Mouse (Mus musculus) lung, postnatal 0 days (tissue): ENCODE data around the gene Alkbh4. TPM values are rescaled to one million over a fixed set of nuclear protein-coding genes. Genes with fewer than 3 reads are reported as not detected.
A peak's percentile ranks its signal among the peaks of the same experiment; 100 is the strongest.

Experiments used
- ATAC-seq: fragments of 200-750 bp; cut with Nextera tagmentation; 2 replicates; pipeline ENCODE4 v1.8.0; 2017; ENCODE audit warnings: moderate library complexity
- DNase-seq: peaks from one replicate; pipeline ENCODE4 v3.0.0-alpha.2; 2016; ENCODE audit warnings: low spot score
- H3K27ac ChIP-seq: fragments of 300-500 bp; sonication (generic); 2 replicates; pipeline ENCODE4 v1.5.1; 2014; ENCODE audit warnings: antibody characterized with exemption, mild to moderate bottlenecking, low read length, mixed read lengths
- H3K27me3 ChIP-seq: fragments of 300-500 bp; sonication (generic); replicated peaks from 2 replicates; pipeline ENCODE4 v1.6.1; 2014; ENCODE audit warnings: low read length, mixed read lengths; ENCODE audit not compliant: insufficient read depth
- H3K36me3 ChIP-seq: fragments of 300-500 bp; sonication (generic); 2 replicates; pipeline ENCODE4 v1.6.1; 2014; ENCODE audit warnings: low read length, mixed read lengths; ENCODE audit not compliant: insufficient read depth
- H3K4me1 ChIP-seq: fragments of 300-500 bp; sonication (generic); 2 replicates; pipeline ENCODE4 v1.6.1; 2014; ENCODE audit warnings: antibody characterized with exemption, low read depth, low read length, mixed read lengths; ENCODE audit not compliant: insufficient read depth
- H3K4me2 ChIP-seq: fragments of 300-500 bp; sonication (generic); replicated peaks from 2 replicates; pipeline ENCODE4 v1.6.1; 2014; ENCODE audit warnings: low read depth, mild to moderate bottlenecking, low read length, moderate library complexity, mixed read lengths
- H3K4me3 ChIP-seq: fragments of 300-500 bp; sonication (generic); 2 replicates; pipeline ENCODE4 v1.5.1; 2014; ENCODE audit warnings: low read depth, low read length
- H3K9ac ChIP-seq: fragments of 300-500 bp; sonication (generic); replicated peaks from 2 replicates; pipeline ENCODE4 v1.6.1; 2014; ENCODE audit warnings: low read depth, mild to moderate bottlenecking
- H3K9me3 ChIP-seq: fragments of 300-500 bp; sonication (generic); 2 replicates; pipeline ENCODE4 v1.6.1; 2016; ENCODE audit warnings: low read length, mixed read lengths
- CTCF ChIP-seq: IDR thresholded peaks from 2 replicates; pipeline ENCODE4 v1.5.1; 2016; ENCODE audit warnings: antibody characterized with exemption, mild to moderate bottlenecking
- EP300 ChIP-seq: IDR thresholded peaks from 2 replicates; pipeline ENCODE4 v1.6.1; 2016; ENCODE audit warnings: antibody characterized with exemption, mild to moderate bottlenecking, control low read depth
- WGBS: fragments of 180-500 bp; shearing (Covaris S2); extraction: QIAGEN DNeasy Blood & Tissue Kit; methylation state at CpG from one replicate; pipeline ENCODE4 v1.1.7; 2014; 5-methylcytosine and 5-hydroxymethylcytosine counted together
- polyA plus RNA-seq: library from polyadenylated mRNA; unstranded; fragments of >200 nt; fragmentation: Nextera tagmentation; extraction: Ambion mirVana; gene quantifications from 2 replicates; pipeline ENCODE4 v1.2.1, GENCODE M21; 2015

Alkbh4 gene
- polyA plus RNA-seq = 13.5 and 13.9 TPM in 2 replicates

- H3K9ac ChIP-seq = peak within 1 kb of the TSS; percentile 61
- H3K4me3 ChIP-seq = peak within 1 kb of the TSS; percentile 69
- DNase-seq (peak; percentile 99), ATAC-seq (peak; percentile 97)
- no peaks in the 10 kb centered on the region for H3K27me3 ChIP-seq
- TF ChIP-seq CTCF = peak; percentile 89
- no peak for TF ChIP-seq EP300
- H3K4me1 ChIP-seq = peaks cover 7% of the 10 kb centered on the region; the same call in 1 of the 2 replicates
- H3K4me2 ChIP-seq = peak within 1 kb of the TSS; percentile 78
- WGBS = under 1% methylated on average over 60 of the region's 60 CpGs
- no peaks in the 10 kb centered on the region for H3K9me3 ChIP-seq
- peak within 1 kb of the TSS; percentile 66 for H3K27ac ChIP-seq
- H3K36me3 ChIP-seq = 0 out of 2 replicates have a peak, but pooled peaks cover 7% of the 10 kb centered on the region
These were observed at the start of gene Alkbh4, which contains the start of gene Lrwd1 for GRCm38 (mm10) chr5:136135571-136136291. Gene Alkbh4, plus strand, starts transcription at chr5:136136146. Gene Lrwd1, minus strand, starts transcription at chr5:136136074.

DNA sequence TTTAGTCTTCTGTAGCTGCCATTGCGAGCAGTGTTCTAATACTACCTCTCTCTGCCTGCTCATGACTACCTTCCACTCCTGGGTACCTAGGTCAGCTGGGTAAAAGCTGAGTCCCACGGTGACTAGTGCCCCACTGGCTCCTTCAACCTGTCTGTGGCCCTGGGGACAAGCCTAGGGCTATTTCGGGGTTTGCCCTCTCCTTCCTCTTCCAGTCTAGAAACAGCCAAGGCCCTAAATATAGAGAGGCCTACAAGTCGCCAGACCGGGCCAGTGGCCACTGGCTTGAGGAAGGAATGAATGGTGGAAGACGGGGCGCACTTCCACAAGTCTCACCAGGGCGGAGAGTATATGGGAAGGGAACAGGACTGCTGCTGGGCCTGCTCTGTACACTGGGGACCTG lies 49.7 kb upstream of the Alkbh4 start:
- H3K27me3 ChIP-seq = no peaks in the 10 kb centered on the region

DNA sequence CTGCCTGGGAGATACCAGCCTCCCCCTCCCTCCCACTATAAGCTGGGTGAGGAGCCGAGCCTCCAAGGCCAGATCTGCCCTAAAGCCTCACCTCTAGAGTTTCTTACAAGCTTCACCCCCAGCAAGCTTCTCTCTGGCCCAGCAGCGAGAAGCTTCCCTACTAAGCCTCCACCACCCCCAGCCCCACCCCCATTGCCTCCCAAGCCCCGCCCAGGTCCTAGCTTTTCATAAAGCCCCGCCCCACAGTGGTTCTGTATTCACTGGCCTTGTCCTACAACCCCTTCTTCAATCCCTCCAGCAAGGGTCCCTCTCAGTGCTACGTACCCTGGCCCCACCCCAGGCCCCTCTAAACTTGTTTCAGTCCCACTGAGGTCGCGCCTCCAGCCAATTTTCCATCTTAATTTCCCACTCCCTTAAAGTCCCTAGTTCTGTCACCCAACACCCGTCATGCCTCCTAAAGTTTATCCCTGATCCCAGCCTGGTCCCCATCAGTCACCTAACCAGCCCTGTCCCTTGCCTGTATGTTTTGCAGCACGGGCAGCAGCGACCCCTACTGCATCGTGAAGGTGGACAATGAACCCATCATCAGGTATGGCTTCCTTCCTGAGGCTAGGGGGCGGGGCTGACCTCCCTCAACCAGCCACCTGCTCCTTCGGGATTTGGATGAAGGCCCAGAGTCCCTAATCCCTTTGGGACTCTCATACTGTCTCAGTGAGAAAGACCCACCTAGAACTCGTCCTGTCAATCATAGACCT lies 46.9 kb upstream of the Alkbh4 start:
- ATAC-seq (no peak), DNase-seq (no peak)
- Histone ChIP-seq H3K27ac (no peak overlapping the region), H3K9me3 (no peaks in the 10 kb centered on the region), H3K27me3 (no peaks in the 10 kb centered on the region), H3K36me3 (no peaks in the 10 kb centered on the region), H3K4me2 (no peak overlapping the region), H3K4me3 (no peak overlapping the region), H3K9ac (no peak overlapping the region), H3K4me1 (peaks cover 3% of the 10 kb centered on the region; the same call in 1 of the 2 replicates)
- 19% methylated on average over 14 of the region's 14 CpGs for WGBS
- TF ChIP-seq EP300 (no peak), CTCF (peak; percentile 59)

More for the DNA sequence above, 49.7 kb upstream of the Alkbh4 start:
- no peaks in the 10 kb centered on the region for H3K36me3 ChIP-seq
- 86% methylated on average over 8 of the region's 8 CpGs for WGBS
- H3K4me1 ChIP-seq = peaks cover 3% of the 10 kb centered on the region; the same call in 1 of the 2 replicates
- ATAC-seq (no peak), DNase-seq (no peak)
- no peak overlapping the region for H3K9ac ChIP-seq
- no peak overlapping the region for H3K27ac ChIP-seq
- H3K4me2 ChIP-seq = no peak overlapping the region
- no peak overlapping the region for H3K4me3 ChIP-seq
- TF ChIP-seq CTCF (no peak), EP300 (no peak)
- H3K9me3 ChIP-seq = no peaks in the 10 kb centered on the region

DNA sequence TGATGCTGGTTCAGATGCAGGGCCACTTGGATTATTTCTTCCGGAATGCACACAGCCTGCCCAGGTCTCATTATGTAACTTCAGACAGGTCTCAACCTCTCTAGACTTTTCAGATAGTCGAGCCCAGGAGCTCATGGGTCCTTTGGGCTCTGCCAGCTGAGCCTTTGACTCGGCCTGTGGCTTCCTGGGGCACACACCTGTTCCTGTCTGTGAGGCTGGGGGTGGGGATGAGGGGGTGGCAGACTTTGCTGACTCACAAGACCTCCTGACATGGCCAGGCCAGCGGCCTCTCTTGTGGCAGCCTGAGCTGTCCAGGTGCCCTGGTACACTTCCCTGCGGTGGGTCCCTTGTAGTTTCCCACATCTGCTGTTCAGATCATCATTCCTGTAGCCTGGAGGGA lies 44.0 kb upstream of the Alkbh4 start:
- DNase-seq (no peak), ATAC-seq (no peak)
- Histone ChIP-seq H3K27ac (no peak overlapping the region), H3K36me3 (no peaks in the 10 kb centered on the region), H3K9ac (no peak overlapping the region), H3K4me2 (no peak overlapping the region), H3K27me3 (no peaks in the 10 kb centered on the region), H3K4me1 (no peaks in the 10 kb centered on the region), H3K4me3 (no peak overlapping the region), H3K9me3 (no peaks in the 10 kb centered on the region)
- TF ChIP-seq CTCF = no peak
- TF ChIP-seq EP300 = no peak
- 52% methylated on average over 5 of the region's 5 CpGs for WGBS

DNA sequence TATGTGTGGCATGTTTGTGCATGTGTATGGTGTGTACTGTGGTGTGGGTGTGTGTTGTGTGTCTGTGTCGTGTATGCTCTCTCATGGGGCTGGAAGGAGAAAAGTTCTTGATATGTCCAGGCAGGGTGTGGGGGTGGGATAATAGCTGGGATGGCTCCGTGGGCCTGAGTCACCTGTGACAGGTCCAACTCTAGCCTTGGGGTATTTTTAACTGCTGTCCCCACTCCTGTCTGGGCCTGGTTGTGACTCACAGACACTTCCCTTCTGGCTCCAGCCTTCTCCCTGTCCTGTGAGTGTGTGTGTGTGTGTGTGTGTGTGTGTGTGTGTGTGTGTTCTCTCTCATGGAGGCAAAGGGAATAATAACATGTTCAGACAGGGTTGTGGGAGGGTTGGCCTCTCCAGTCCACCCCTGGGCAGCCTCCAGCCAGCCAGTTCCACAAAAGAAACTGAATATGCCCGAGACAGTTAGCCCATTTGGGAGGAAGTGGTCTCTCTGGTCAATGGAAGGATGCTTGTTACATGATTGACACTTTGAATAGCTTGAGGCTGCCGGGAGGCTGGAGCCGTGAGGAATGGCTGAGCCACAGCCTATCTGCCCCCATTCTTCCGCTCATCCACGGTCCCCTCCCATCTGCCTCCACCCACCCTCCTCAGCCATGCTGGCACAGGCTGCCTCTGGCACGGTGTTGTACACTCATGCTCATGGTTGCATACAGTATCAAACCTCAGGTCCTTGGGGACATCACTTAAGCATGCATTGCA lies 41.5 kb upstream of the Alkbh4 start:
- Histone ChIP-seq H3K4me1 (no peaks in the 10 kb centered on the region), H3K9ac (no peak overlapping the region), H3K4me2 (no peak overlapping the region), H3K27ac (no peak overlapping the region), H3K9me3 (no peaks in the 10 kb centered on the region), H3K27me3 (no peaks in the 10 kb centered on the region), H3K36me3 (no peaks in the 10 kb centered on the region), H3K4me3 (no peak overlapping the region)
- ATAC-seq = no peak
- TF ChIP-seq EP300 (no peak), CTCF (no peak)
- no peak for DNase-seq
- WGBS = 60% methylated on average over 8 of the region's 8 CpGs

- no peaks in the 10 kb centered on the region for H3K4me1 ChIP-seq
- no peak for ATAC-seq
- H3K27ac ChIP-seq = no peak overlapping the region
- TF ChIP-seq EP300 (no peak), CTCF (no peak)
- H3K36me3 ChIP-seq = no peaks in the 10 kb centered on the region
- WGBS = 58% methylated on average over 7 of the region's 7 CpGs
- no peak for DNase-seq
- no peaks in the 10 kb centered on the region for H3K27me3 ChIP-seq
- H3K9ac ChIP-seq = no peak overlapping the region
- no peak overlapping the region for H3K4me3 ChIP-seq
- H3K9me3 ChIP-seq = no peaks in the 10 kb centered on the region
- no peak overlapping the region for H3K4me2 ChIP-seq
These were observed 40.9 kb upstream of the Alkbh4 start for GRCm38 (mm10) chr5:136095089-136095488.
